Mouse (Mus musculus): ENCODE measurements around the gene Zmym4. TPM values are rescaled to one million over a fixed set of nuclear protein-coding genes. Genes with fewer than 3 reads are reported as not detected.

Zmym4 gene
- total and polyA plus RNA-seq, 3 experiments, result 13.6 to 22.8 (median 18.0) TPM

- H3K4me2 ChIP-seq (ENCODE audit: insufficient read depth, low read depth, poor library complexity, severe bottlenecking), result no peak overlapping the region
- no peaks in the 10 kb centered on the region for H3K27me3 ChIP-seq (replicated peaks)
- H3K4me1 ChIP-seq (ENCODE audit: control insufficient read depth in 1 of 2, insufficient read depth in 2 of 2), result no peaks in the 10 kb centered on the region
- H3K9me3 ChIP-seq (replicated peaks; ENCODE audit: low read length), result no peaks in the 10 kb centered on the region
- DNase-seq (ENCODE audit: extremely low read depth), result no peak
- no peaks in the 10 kb centered on the region for H3K36me3 ChIP-seq (replicated peaks in 1 of 2; ENCODE audit: control insufficient read depth in 1 of 2, insufficient read depth in 1 of 2, low read length in 1 of 2)
- TF ChIP-seq USF1 (IDR thresholded peaks at IDR 0.05; ENCODE audit: low read depth, low read length) (no peak), MAX (IDR thresholded peaks at IDR 0.05; ENCODE audit: low read length) (no peak), TBP (conservative IDR thresholded peaks at IDR 0.05; ENCODE audit: low read depth, low read length) (no peak), ZKSCAN1 (IDR thresholded peaks at IDR 0.05; ENCODE audit: borderline replicate concordance, low read depth, low read length) (no peak), RCOR1 (conservative IDR thresholded peaks at IDR 0.05; ENCODE audit: low read depth, low read length) (no peak), TCF12 (IDR thresholded peaks at IDR 0.05; ENCODE audit: low read depth, low read length) (no peak), MAZ (IDR thresholded peaks at IDR 0.05; ENCODE audit: low read depth, low read length) (no peak), BHLHE40 (IDR thresholded peaks at IDR 0.05; ENCODE audit: low read depth, low read length) (no peak), MEF2A (IDR thresholded peaks at IDR 0.05; ENCODE audit: borderline replicate concordance, low read depth, low read length) (no peak), ETS1 (conservative IDR thresholded peaks at IDR 0.05; ENCODE audit: low read depth, low read length) (no peak), KAT2A (IDR thresholded peaks at IDR 0.05; ENCODE audit: insufficient replicate concordance, low read length) (no peak), NELFE (IDR thresholded peaks at IDR 0.05; ENCODE audit: low read depth, low read length) (no peak), E2F4 (IDR thresholded peaks at IDR 0.05; ENCODE audit: insufficient replicate concordance, low read depth, low read length) (no peak), POLR2AphosphoS2 (IDR thresholded peaks at IDR 0.05; ENCODE audit: low read depth, low read length) (no peak), CHD2 (IDR thresholded peaks at IDR 0.05; ENCODE audit: low read length) (no peak), MAFK (IDR thresholded peaks at IDR 0.05; ENCODE audit: insufficient replicate concordance, low read length) (no peak), GABPA (IDR thresholded peaks at IDR 0.05; ENCODE audit: insufficient replicate concordance, low read depth, low read length) (no peak)
- dilution Hi-C loops (cut with MboI; ENCODE audit: extremely low pct_ligation_motif_present, extremely low pct_unique_long_range_greater_than_20kb, low sequenced_read_pairs), result no loop called here
- H3K9ac ChIP-seq (ENCODE audit: insufficient read depth, low read depth), result no peak overlapping the region
- H3K4me3 ChIP-seq (replicated peaks in 1 of 3; ENCODE audit: low read depth in 2 of 3, low read length in 2 of 3, poor library complexity in 1 of 3), result no peak overlapping the region
- H3K79me2 ChIP-seq (replicated peaks; ENCODE audit: control insufficient read depth, extremely low read depth, insufficient read depth, poor library complexity, severe bottlenecking), result no peaks in the 10 kb centered on the region
- no peak overlapping the region for H3K27ac ChIP-seq (ENCODE audit: insufficient read depth, low read depth)
- in situ Hi-C loops (cut with MboI; ENCODE audit: low pct_ligation_motif_present, low pct_unique_long_range_greater_than_20kb, low sequenced_read_pairs), result no loop called here
These were observed 10.8 kb upstream of the Zmym4 start for GRCm38 (mm10) chr4:126978706-126979105.

- no peak for DNase-seq (ENCODE audit: extremely low read depth)
- dilution Hi-C loops (cut with MboI; ENCODE audit: extremely low pct_ligation_motif_present, extremely low pct_unique_long_range_greater_than_20kb, low sequenced_read_pairs), result no loop called here
These were observed 9.5 kb upstream of the Zmym4 start for GRCm38 (mm10) chr4:126977467-126977866.

More at GRCm38 (mm10) chr4:126977467-126977866, 9.5 kb upstream of the Zmym4 start:
- Histone ChIP-seq H3K9ac (ENCODE audit: insufficient read depth, low read depth) (no peak overlapping the region), H3K36me3 (replicated peaks in 1 of 2; ENCODE audit: control insufficient read depth in 1 of 2, insufficient read depth in 1 of 2, low read length in 1 of 2) (no peaks in the 10 kb centered on the region), H3K4me1 (ENCODE audit: control insufficient read depth in 1 of 2, insufficient read depth in 2 of 2) (no peaks in the 10 kb centered on the region), H3K27ac (ENCODE audit: insufficient read depth, low read depth) (no peak overlapping the region), H3K27me3 (replicated peaks) (no peaks in the 10 kb centered on the region), H3K79me2 (replicated peaks; ENCODE audit: control insufficient read depth, extremely low read depth, insufficient read depth, poor library complexity, severe bottlenecking) (no peaks in the 10 kb centered on the region), H3K4me3 (replicated peaks in 1 of 3; ENCODE audit: low read depth in 2 of 3, low read length in 2 of 3, poor library complexity in 1 of 3) (no peak overlapping the region), H3K9me3 (replicated peaks; ENCODE audit: low read length) (no peaks in the 10 kb centered on the region), H3K4me2 (ENCODE audit: insufficient read depth, low read depth, poor library complexity, severe bottlenecking) (no peak overlapping the region)
- TF ChIP-seq UBTF (IDR thresholded peaks at IDR 0.05; ENCODE audit: low read depth, low read length) (no peak), MXI1 (IDR thresholded peaks at IDR 0.05; ENCODE audit: low read depth, low read length) (no peak)
- in situ Hi-C loops (cut with MboI; ENCODE audit: low pct_ligation_motif_present, low pct_unique_long_range_greater_than_20kb, low sequenced_read_pairs), result no loop called here

All from CH12.LX (cell line).